Mouse (Mus musculus) embryonic facial prominence, embryonic 13.5 days (tissue): ENCODE measurements around the gene Gm49322. TPM values are rescaled to one million over a fixed set of nuclear protein-coding genes. Genes with fewer than 3 reads are reported as not detected.
A peak's percentile ranks its signal among the peaks of the same experiment; 100 is the strongest.
"Not testable (repeated sequence)": the region's sequence is repeated elsewhere in the genome, so short reads cannot be mapped to it uniquely, and the experiment has no call there.

Source experiments
- ATAC-seq: fragments of 200-750 bp; cut with Nextera tagmentation; 2 replicates; pipeline ENCODE4 v1.8.0; 2017; ENCODE audit warnings: low read depth; ENCODE audit not compliant: insufficient number of reproducible peaks, insufficient read depth, low FRiP score, low TSS enrichment
- H3K27ac ChIP-seq: fragments of 300-500 bp; sonication (generic); 2 replicates; pipeline ENCODE4 v1.5.1; 2015; ENCODE audit warnings: moderate library complexity, mild to moderate bottlenecking, inconsistent platforms
- H3K27me3 ChIP-seq: fragments of 300-500 bp; sonication (generic); 2 replicates; pipeline ENCODE4 v1.6.1; 2015; ENCODE audit warnings: mild to moderate bottlenecking, inconsistent platforms
- H3K36me3 ChIP-seq: fragments of 300-500 bp; sonication (generic); 2 replicates; pipeline ENCODE4 v1.6.1; 2015; ENCODE audit warnings: mild to moderate bottlenecking, inconsistent platforms
- H3K4me1 ChIP-seq: fragments of 300-500 bp; sonication (generic); 2 replicates; pipeline ENCODE4 v1.6.1; 2015; ENCODE audit warnings: inconsistent platforms
- H3K4me2 ChIP-seq: fragments of 300-500 bp; sonication (generic); 2 replicates; pipeline ENCODE4 v1.6.1; 2015; ENCODE audit warnings: moderate library complexity, mild to moderate bottlenecking, inconsistent platforms
- H3K4me3 ChIP-seq: fragments of 300-500 bp; sonication (generic); 2 replicates; pipeline ENCODE4 v1.5.1; 2015; ENCODE audit warnings: mild to moderate bottlenecking, inconsistent platforms
- H3K9ac ChIP-seq: fragments of 300-500 bp; sonication (generic); 2 replicates; pipeline ENCODE4 v1.6.1; 2015; ENCODE audit warnings: mild to moderate bottlenecking, inconsistent platforms
- H3K9me3 ChIP-seq: fragments of 300-500 bp; sonication (generic); 2 replicates; pipeline ENCODE4 v1.6.1; 2016; ENCODE audit warnings: inconsistent platforms
- WGBS: fragments of 180-500 bp; shearing (Covaris S2); methylation state at CpG from one replicate; pipeline ENCODE4 v1.1.7; 2015; ENCODE audit warnings: mixed read lengths; 5-methylcytosine and 5-hydroxymethylcytosine counted together
- polyA plus RNA-seq: library from polyadenylated mRNA; unstranded; fragments of >200 nt; fragmentation: Nextera tagmentation; extraction: Ambion mirVana; gene quantifications from 2 replicates; pipeline ENCODE4 v1.2.1, GENCODE M21; 2015

Gene Gm49322
- polyA plus RNA-seq, 1 experiment from 2014 or later = 4.3 TPM

DNA sequence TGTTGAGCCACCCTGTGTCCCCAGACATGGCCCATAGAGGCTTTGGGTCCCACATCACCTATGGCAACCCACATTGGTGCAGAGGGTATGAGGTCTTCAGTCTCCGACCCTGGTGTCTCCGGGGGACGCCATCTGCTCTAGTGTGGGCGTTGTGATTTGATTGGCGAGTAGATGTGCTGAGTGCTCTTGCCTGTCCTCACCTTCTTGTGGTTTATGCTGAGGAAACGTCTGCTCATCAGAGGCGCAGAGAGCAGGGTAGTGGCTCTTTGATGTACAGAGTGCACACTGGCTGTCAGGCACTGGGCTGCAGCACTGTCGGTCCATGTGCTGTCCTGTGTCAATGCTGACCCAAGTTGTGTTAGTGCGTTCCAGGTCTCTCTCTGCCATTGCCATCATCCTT is 23.1 kb downstream of the Gm49322 start:
- Histone ChIP-seq H3K4me2 (no peak overlapping the region), H3K4me1 (peaks cover 20% of the 10 kb centered on the region), H3K27ac (no peak overlapping the region), H3K27me3 (no peaks in the 10 kb centered on the region), H3K36me3 (peaks cover 24% of the 10 kb centered on the region), H3K4me3 (no peak overlapping the region), H3K9me3 (no peaks in the 10 kb centered on the region), H3K9ac (no peak overlapping the region)
- ATAC-seq = no peak
- WGBS = 86% methylated on average over 9 of the region's 9 CpGs

GRCm38 (mm10) chr10:80635345-80635744 is 29.5 kb downstream of the Gm49322 start:
- H3K27ac ChIP-seq = no peak overlapping the region
- no peak overlapping the region for H3K4me2 ChIP-seq
- H3K27me3 ChIP-seq = no peaks in the 10 kb centered on the region
- H3K9ac ChIP-seq = no peak overlapping the region
- H3K9me3 ChIP-seq = no peaks in the 10 kb centered on the region
- peaks cover 80% of the 10 kb centered on the region for H3K36me3 ChIP-seq
- H3K4me1 ChIP-seq = no peaks in the 10 kb centered on the region
- H3K4me3 ChIP-seq = no peak overlapping the region
- 82% methylated on average over 6 of the region's 6 CpGs for WGBS
- ATAC-seq = no peak

DNA sequence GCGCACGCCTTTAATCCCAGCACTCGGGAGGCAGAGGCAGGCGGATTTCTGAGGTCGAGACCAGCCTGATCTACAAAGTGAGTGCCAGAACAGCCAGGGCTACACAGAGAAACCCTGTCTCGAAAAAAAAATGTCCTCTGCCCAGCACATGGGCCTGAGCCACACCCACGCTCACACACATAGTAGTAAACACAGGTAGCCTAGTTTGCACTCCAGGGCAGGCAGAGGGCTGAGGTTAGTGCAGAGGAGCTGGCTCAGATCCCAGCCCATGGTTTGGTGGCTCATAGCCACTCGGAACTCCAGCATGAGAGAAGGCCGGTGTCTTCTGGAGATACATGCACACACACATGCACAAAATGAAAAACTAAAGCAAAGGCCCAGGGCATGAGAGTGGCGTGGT is 41.1 kb downstream of the Gm49322 start:
- no peak overlapping the region for H3K27ac ChIP-seq
- no peak overlapping the region for H3K9ac ChIP-seq
- no peaks in the 10 kb centered on the region for H3K4me1 ChIP-seq
- no peak for ATAC-seq
- no peak overlapping the region for H3K4me3 ChIP-seq
- no peaks in the 10 kb centered on the region for H3K27me3 ChIP-seq
- 94% methylated on average over 10 of the region's 10 CpGs for WGBS
- no peaks in the 10 kb centered on the region for H3K9me3 ChIP-seq
- peaks cover 90% of the 10 kb centered on the region for H3K36me3 ChIP-seq
- H3K4me2 ChIP-seq = no peak overlapping the region

- WGBS = 85% methylated on average over 6 of the region's 6 CpGs
- not testable (repeated sequence) for H3K9me3 ChIP-seq, H3K27ac ChIP-seq, ATAC-seq, H3K27me3 ChIP-seq, H3K9ac ChIP-seq, H3K4me2 ChIP-seq, H3K4me3 ChIP-seq
- H3K4me1 ChIP-seq = peaks cover 13% of the 10 kb centered on the region
- H3K36me3 ChIP-seq = peaks cover 68% of the 10 kb centered on the region
Observed at GRCm38 (mm10) chr10:80649910-80650309, 44.1 kb downstream of the Gm49322 start.

DNA sequence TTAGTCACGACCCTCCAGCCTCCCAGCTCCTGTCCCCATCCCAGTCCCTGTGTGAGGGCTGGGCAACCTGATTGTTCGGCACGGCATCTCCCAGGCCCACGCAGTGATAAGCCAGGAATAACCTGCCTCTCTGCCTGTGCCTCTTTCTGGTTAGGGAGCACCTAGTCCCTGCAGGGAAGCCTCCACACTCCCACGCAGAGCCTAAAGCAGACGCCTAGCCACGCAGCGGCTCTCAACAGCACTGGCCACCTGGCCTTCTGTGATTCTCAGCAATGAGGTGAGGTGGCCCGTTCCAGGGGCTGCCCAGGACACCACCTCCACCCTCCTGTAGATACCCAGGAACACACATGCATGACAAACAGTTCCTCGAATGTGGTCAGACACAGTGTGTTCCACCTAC is 44.6 kb downstream of the Gm49322 start:
- no peak for ATAC-seq
- Histone ChIP-seq H3K9ac (no peak overlapping the region), H3K4me3 (no peak overlapping the region), H3K27me3 (no peaks in the 10 kb centered on the region), H3K36me3 (peaks cover 63% of the 10 kb centered on the region), H3K27ac (no peak overlapping the region), H3K4me1 (peaks cover 18% of the 10 kb centered on the region), H3K9me3 (no peaks in the 10 kb centered on the region), H3K4me2 (no peak overlapping the region)
- WGBS = 93% methylated on average over 10 of the region's 10 CpGs

GRCm38 (mm10) chr10:80653156-80653720 is 47.4 kb downstream of the Gm49322 start:
- ATAC-seq = no peak
- no peaks in the 10 kb centered on the region for H3K27me3 ChIP-seq

DNA sequence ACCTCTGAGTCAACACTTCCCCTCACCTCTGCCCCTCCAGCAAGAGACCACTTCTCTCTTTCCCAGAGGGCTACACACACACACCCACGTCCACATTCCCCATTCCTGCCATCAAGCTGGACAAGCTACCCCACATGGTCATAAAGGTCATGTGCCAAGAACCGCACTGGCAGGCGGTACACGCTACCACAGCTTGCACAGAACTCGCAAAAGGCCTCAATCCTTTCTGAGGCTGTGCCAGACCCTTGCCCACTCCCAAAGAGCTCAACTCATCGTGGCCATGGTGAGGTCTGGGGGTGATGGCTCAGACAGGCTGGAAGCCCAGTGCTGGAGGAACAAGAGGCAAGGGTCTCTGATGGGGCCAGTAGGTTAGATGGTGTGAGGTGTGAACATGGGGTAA is 49.0 kb downstream of the Gm49322 start:
- peak overlapping the region; percentile 88 for H3K4me3 ChIP-seq
- no peaks in the 10 kb centered on the region for H3K27me3 ChIP-seq
- H3K4me1 ChIP-seq = peaks cover 35% of the 10 kb centered on the region
- peak overlapping the region; percentile 87 for H3K4me2 ChIP-seq
- no peak for ATAC-seq
- peaks cover 25% of the 10 kb centered on the region for H3K36me3 ChIP-seq
- H3K27ac ChIP-seq = no peak overlapping the region
- no peaks in the 10 kb centered on the region for H3K9me3 ChIP-seq
- WGBS = 85% methylated on average over 6 of the region's 6 CpGs
- H3K9ac ChIP-seq = peak overlapping the region; percentile 97

More at GRCm38 (mm10) chr10:80653156-80653720, 47.4 kb downstream of the Gm49322 start:
- no peak overlapping the region for H3K4me3 ChIP-seq
- WGBS = 93% methylated on average over 6 of the region's 6 CpGs
- peaks cover 25% of the 10 kb centered on the region for H3K4me1 ChIP-seq
- H3K36me3 ChIP-seq = peaks cover 37% of the 10 kb centered on the region
- no peak overlapping the region for H3K27ac ChIP-seq
- no peaks in the 10 kb centered on the region for H3K9me3 ChIP-seq
- no peak overlapping the region for H3K4me2 ChIP-seq
- 0 out of 2 replicates have a peak overlapping the region, but pooled peaks have one; percentile 27 for H3K9ac ChIP-seq

DNA sequence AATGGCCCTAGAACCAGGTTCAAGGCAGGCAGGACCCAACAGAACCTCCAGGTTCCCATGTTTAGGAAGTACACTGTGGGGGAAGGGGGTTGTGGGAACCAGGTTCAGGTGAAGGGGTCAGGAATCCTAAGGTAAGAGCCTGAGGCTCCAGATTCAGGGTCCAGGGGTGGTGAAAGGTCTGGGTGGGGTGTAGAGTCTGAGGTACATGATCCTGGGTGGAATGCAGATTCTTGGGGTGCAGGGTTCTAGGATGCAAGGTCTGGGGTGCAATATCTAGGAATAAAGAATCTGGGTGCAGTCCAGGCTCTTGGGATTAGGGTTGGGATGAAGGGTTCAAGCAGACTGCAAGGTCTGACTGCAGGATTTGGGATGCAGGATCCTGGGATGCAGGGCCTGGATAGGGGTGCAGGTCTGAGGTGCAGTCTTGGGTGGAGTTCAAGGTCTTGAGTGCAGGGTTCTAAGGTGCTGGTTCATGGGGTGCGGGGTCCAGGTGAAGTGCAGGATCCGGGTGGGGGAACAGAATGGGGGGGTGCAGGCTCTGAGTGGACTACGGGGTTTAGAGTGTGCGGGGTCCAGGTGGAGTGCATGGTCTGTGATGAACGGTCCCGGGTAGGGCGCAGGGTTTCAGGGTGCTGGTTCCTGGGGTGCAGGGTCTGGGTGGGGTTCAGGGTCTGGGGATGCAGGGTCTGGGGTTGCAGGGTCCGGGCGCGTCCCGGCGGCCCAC is 49.7 kb downstream of the Gm49322 start:
- H3K27me3 ChIP-seq = no peaks in the 10 kb centered on the region
- H3K9ac ChIP-seq = peak overlapping the region; percentile 97
- 5% methylated on average over 12 of the region's 12 CpGs for WGBS
- peaks cover 35% of the 10 kb centered on the region for H3K4me1 ChIP-seq
- peak overlapping the region; percentile 87 for H3K4me2 ChIP-seq
- ATAC-seq = 0 out of 2 replicates have a peak, but pooled peaks have one; percentile 26
- H3K27ac ChIP-seq = peak overlapping the region; percentile 76
- peaks cover 21% of the 10 kb centered on the region for H3K36me3 ChIP-seq
- no peaks in the 10 kb centered on the region for H3K9me3 ChIP-seq
- H3K4me3 ChIP-seq = peak overlapping the region; percentile 88

GRCm38 (mm10) chr10:80656130-80656862 is 50.5 kb downstream of the Gm49322 start:
- H3K4me3 ChIP-seq = peak overlapping the region; percentile 88
- peak; percentile 82 for ATAC-seq
- H3K9ac ChIP-seq = peak overlapping the region; percentile 97
- peak overlapping the region; percentile 87 for H3K4me2 ChIP-seq
- H3K4me1 ChIP-seq = peaks cover 35% of the 10 kb centered on the region
- WGBS = 1% methylated on average over 72 of the region's 72 CpGs
- no peaks in the 10 kb centered on the region for H3K27me3 ChIP-seq
- H3K27ac ChIP-seq = peak overlapping the region; percentile 88
- H3K9me3 ChIP-seq = no peaks in the 10 kb centered on the region
- H3K36me3 ChIP-seq = peaks cover 13% of the 10 kb centered on the region

GRCm38 (mm10) chr10:80656863-80657623 is 51.2 kb downstream of the Gm49322 start, which contains the start of gene Btbd2:
TSS of gene Btbd2 (minus strand) at chr10:80657071.
- H3K4me3 ChIP-seq = peak within 1 kb of the TSS; percentile 88
- peak within 1 kb of the TSS; percentile 87 for H3K4me2 ChIP-seq
- H3K4me1 ChIP-seq = peaks cover 35% of the 10 kb centered on the region
- H3K9me3 ChIP-seq = no peaks in the 10 kb centered on the region
- 15% methylated on average over 15 of the region's 15 CpGs for WGBS
- peak within 1 kb of the TSS; percentile 97 for H3K9ac ChIP-seq
- H3K27me3 ChIP-seq = no peaks in the 10 kb centered on the region
- peaks cover 7% of the 10 kb centered on the region for H3K36me3 ChIP-seq
- peak within 1 kb of the TSS; percentile 88 for H3K27ac ChIP-seq
- ATAC-seq = no peak

- no peak for ATAC-seq
- no peak overlapping the region for H3K4me3 ChIP-seq
- no peaks in the 10 kb centered on the region for H3K9me3 ChIP-seq
- peaks cover 35% of the 10 kb centered on the region for H3K4me1 ChIP-seq
- no peak overlapping the region for H3K4me2 ChIP-seq
- H3K36me3 ChIP-seq = 0 out of 2 replicates have a peak, but pooled peaks cover 1% of the 10 kb centered on the region
- WGBS = 88% methylated on average over 14 of the region's 14 CpGs
- H3K27ac ChIP-seq = no peak overlapping the region
- no peak overlapping the region for H3K9ac ChIP-seq
- H3K27me3 ChIP-seq = no peaks in the 10 kb centered on the region
Observed at GRCm38 (mm10) chr10:80658194-80658840, 52.5 kb downstream of the Gm49322 start.
